Comparison of ENCODE assay signal across 16 mouse cellular contexts in genomic region chr2:177559365-177559764, GRCm38 (mm10). TPM values are rescaled to one million over a fixed set of nuclear protein-coding genes. Genes with fewer than 3 reads are reported as not detected.
"Had no signal": no experiment of that assay in that cellular context is flagged by ENCODE, and none has a peak within 500 bp of the region (broad histone marks: within the 10 kb centered on the region; RNA-seq: fewer than 3 reads in every experiment).

No protein-coding gene starts in this region.

RNA-seq across cellular contexts. Expression of gene Gm14406, which starts 18.6 kb away (rescaled TPM):
- total RNA-seq: megakaryocyte, adult 5-6 weeks; megakaryocyte-erythroid progenitor cell, adult 5-6 weeks had no signal
- polyA plus RNA-seq: lung, embryonic 14.5 days; lung, embryonic 16.5 days; midbrain, embryonic 10.5 days; midbrain, embryonic 12.5 days; midbrain, embryonic 14.5 days; midbrain, embryonic 16.5 days; myocyte; neural tube, embryonic 11.5 days; neural tube, embryonic 13.5 days; neural tube, embryonic 15.5 days; small intestine, adult 2 months; stomach, embryonic 14.5 days; stomach, embryonic 16.5 days; thymus, postnatal 0 days had no signal
